Mouse (Mus musculus): ENCODE measurements at regions not wholly inside any gene's neighbourhood (a gene's known extent, or its start where the extent isn't known, plus 50 kb on each side); places are given as distances from the start of the nearest gene placed in this dataset.
A peak's percentile ranks its signal among the peaks of the same experiment; 100 is the strongest.

GRCm38 (mm10) chr10:43658226-43658593 is 80.1 kb downstream of the Cd24a start:
- Histone ChIP-seq H3K27ac (no peak overlapping the region), H3K9ac (replicated peaks; ENCODE audit: low read length) (no peak overlapping the region), H3K4me1 (ENCODE audit: insufficient read depth, low read length) (no peaks in the 10 kb centered on the region), H3K36me3 (ENCODE audit: insufficient read depth, low read length) (no peaks in the 10 kb centered on the region), H3K27me3 (ENCODE audit: insufficient read depth, low read length) (no peaks in the 10 kb centered on the region), H3K4me3 (ENCODE audit: low read length) (no peak overlapping the region), H3K9me3 (ENCODE audit: low read length) (no peaks in the 10 kb centered on the region), H3K4me2 (ENCODE audit: low read depth, low read length) (no peak overlapping the region)
- DNase-seq (ENCODE audit: low spot score): no peak
- WGBS: 92% methylated on average over 1 of the region's 1 CpGs
- TF ChIP-seq CTCF (IDR thresholded peaks at IDR 0.05; ENCODE audit: low read depth): no peak
- no peak for ATAC-seq

- TF ChIP-seq CTCF (IDR thresholded peaks at IDR 0.05; ENCODE audit: low read depth): no peak
- no peaks in the 10 kb centered on the region for H3K4me1 ChIP-seq (ENCODE audit: insufficient read depth, low read length)
- 79% methylated on average over 4 of the region's 4 CpGs for WGBS
- no peaks in the 10 kb centered on the region for H3K27me3 ChIP-seq (ENCODE audit: insufficient read depth, low read length)
- no peak overlapping the region for H3K4me2 ChIP-seq (ENCODE audit: low read depth, low read length)
- no peaks in the 10 kb centered on the region for H3K36me3 ChIP-seq (ENCODE audit: insufficient read depth, low read length)
- no peak overlapping the region for H3K9ac ChIP-seq (replicated peaks; ENCODE audit: low read length)
- H3K9me3 ChIP-seq (ENCODE audit: low read length): no peaks in the 10 kb centered on the region
- DNase-seq (ENCODE audit: low spot score) (no peak), ATAC-seq (no peak)
- H3K4me3 ChIP-seq (ENCODE audit: low read length): no peak overlapping the region
- no peak overlapping the region for H3K27ac ChIP-seq
Measured at GRCm38 (mm10) chr10:43664844-43665243, 86.8 kb downstream of the Cd24a start.

- Histone ChIP-seq H3K4me1 (ENCODE audit: insufficient read depth, low read length) (no peaks in the 10 kb centered on the region), H3K9me3 (ENCODE audit: low read length) (no peaks in the 10 kb centered on the region), H3K27me3 (ENCODE audit: insufficient read depth, low read length) (no peaks in the 10 kb centered on the region), H3K4me3 (ENCODE audit: low read length) (no peak overlapping the region), H3K36me3 (ENCODE audit: insufficient read depth, low read length) (no peaks in the 10 kb centered on the region), H3K4me2 (ENCODE audit: low read depth, low read length) (no peak overlapping the region), H3K27ac (no peak overlapping the region), H3K9ac (replicated peaks; ENCODE audit: low read length) (no peak overlapping the region)
- TF ChIP-seq CTCF (IDR thresholded peaks at IDR 0.05; ENCODE audit: low read depth): no peak
- ATAC-seq: no peak
- WGBS: 66% methylated on average over 9 of the region's 9 CpGs
- DNase-seq (ENCODE audit: low spot score): no peak
Measured at GRCm38 (mm10) chr10:43666262-43667085, 88.4 kb downstream of the Cd24a start.

GRCm38 (mm10) chr10:43667086-43667690 is 89.1 kb downstream of the Cd24a start:
- Histone ChIP-seq H3K4me1 (ENCODE audit: insufficient read depth, low read length) (no peaks in the 10 kb centered on the region), H3K9ac (replicated peaks; ENCODE audit: low read length) (no peak overlapping the region), H3K9me3 (ENCODE audit: low read length) (no peaks in the 10 kb centered on the region), H3K27me3 (ENCODE audit: insufficient read depth, low read length) (no peaks in the 10 kb centered on the region), H3K27ac (no peak overlapping the region), H3K36me3 (ENCODE audit: insufficient read depth, low read length) (no peaks in the 10 kb centered on the region), H3K4me3 (ENCODE audit: low read length) (no peak overlapping the region), H3K4me2 (ENCODE audit: low read depth, low read length) (peak overlapping the region; percentile 25; the same call in 1 of the 2 replicates)
- no peak for ATAC-seq
- no peak for DNase-seq (ENCODE audit: low spot score)
- WGBS: 67% methylated on average over 25 of the region's 25 CpGs
- TF ChIP-seq CTCF (IDR thresholded peaks at IDR 0.05; ENCODE audit: low read depth): no peak

GRCm38 (mm10) chr10:43667732-43668247 is 89.7 kb downstream of the Cd24a start:
- ATAC-seq: no peak
- H3K9me3 ChIP-seq (ENCODE audit: low read length): no peaks in the 10 kb centered on the region
- H3K27ac ChIP-seq: no peak overlapping the region
- no peaks in the 10 kb centered on the region for H3K36me3 ChIP-seq (ENCODE audit: insufficient read depth, low read length)
- DNase-seq (ENCODE audit: low spot score): no peak
- H3K4me1 ChIP-seq (ENCODE audit: insufficient read depth, low read length): no peaks in the 10 kb centered on the region
- H3K4me3 ChIP-seq (ENCODE audit: low read length): no peak overlapping the region
- 0 out of 2 replicates have a peak overlapping the region, but pooled peaks have one; percentile 25 for H3K4me2 ChIP-seq (ENCODE audit: low read depth, low read length)
- H3K27me3 ChIP-seq (ENCODE audit: insufficient read depth, low read length): no peaks in the 10 kb centered on the region
- no peak for TF ChIP-seq CTCF (IDR thresholded peaks at IDR 0.05; ENCODE audit: low read depth)
- no peak overlapping the region for H3K9ac ChIP-seq (replicated peaks; ENCODE audit: low read length)
- WGBS: 84% methylated on average over 11 of the region's 11 CpGs

GRCm38 (mm10) chr10:43669471-43669870 is 91.4 kb downstream of the Cd24a start:
- Histone ChIP-seq H3K27me3 (ENCODE audit: insufficient read depth, low read length) (no peaks in the 10 kb centered on the region), H3K9ac (replicated peaks; ENCODE audit: low read length) (no peak overlapping the region), H3K4me2 (ENCODE audit: low read depth, low read length) (no peak overlapping the region), H3K27ac (no peak overlapping the region), H3K4me1 (ENCODE audit: insufficient read depth, low read length) (no peaks in the 10 kb centered on the region), H3K9me3 (ENCODE audit: low read length) (no peaks in the 10 kb centered on the region), H3K36me3 (ENCODE audit: insufficient read depth, low read length) (no peaks in the 10 kb centered on the region), H3K4me3 (ENCODE audit: low read length) (no peak overlapping the region)
- no peak for TF ChIP-seq CTCF (IDR thresholded peaks at IDR 0.05; ENCODE audit: low read depth)
- DNase-seq (ENCODE audit: low spot score): no peak
- no peak for ATAC-seq
- WGBS: 79% methylated on average over 5 of the region's 5 CpGs

- no peak overlapping the region for H3K4me2 ChIP-seq (ENCODE audit: low read depth, low read length)
- H3K9me3 ChIP-seq (ENCODE audit: low read length): no peaks in the 10 kb centered on the region
- H3K27ac ChIP-seq: no peak overlapping the region
- no peaks in the 10 kb centered on the region for H3K27me3 ChIP-seq (ENCODE audit: insufficient read depth, low read length)
- DNase-seq (ENCODE audit: low spot score) (no peak), ATAC-seq (no peak)
- no peaks in the 10 kb centered on the region for H3K4me1 ChIP-seq (ENCODE audit: insufficient read depth, low read length)
- no peak overlapping the region for H3K9ac ChIP-seq (replicated peaks; ENCODE audit: low read length)
- no peak overlapping the region for H3K4me3 ChIP-seq (ENCODE audit: low read length)
- H3K36me3 ChIP-seq (ENCODE audit: insufficient read depth, low read length): no peaks in the 10 kb centered on the region
- WGBS: 83% methylated on average over 1 of the region's 1 CpGs
- no peak for TF ChIP-seq CTCF (IDR thresholded peaks at IDR 0.05; ENCODE audit: low read depth)
Measured at GRCm38 (mm10) chr10:43670745-43671144, 92.7 kb downstream of the Cd24a start.
